Mouse (Mus musculus) heart, embryonic 14.5 days (tissue): ENCODE data around the gene Cracr2b. TPM values are rescaled to one million over a fixed set of nuclear protein-coding genes. Genes with fewer than 3 reads are reported as not detected.

Experiments used
- ATAC-seq: fragments of 200-750 bp; cut with Nextera tagmentation; 2 replicates; pipeline ENCODE4 v1.8.0; 2017; ENCODE audit warnings: low read depth, moderate TSS enrichment; ENCODE audit not compliant: insufficient number of reproducible peaks, insufficient read depth, low FRiP score
- H3K27ac ChIP-seq, 2 experiments: fragments of 200-500 bp in 1 of 2; fragments of 300-500 bp in 1 of 2; sonication (generic) in 1 of 2; replicated peaks in 1 of 2; 2 replicates each; pipeline ENCODE4 v1.5.1; 2012 to 2014; ENCODE audit warnings: low read depth in 2 of 2, low read length in 2 of 2, control low read depth in 1 of 2, mild to moderate bottlenecking in 1 of 2, mixed read lengths in 1 of 2; ENCODE audit not compliant: control insufficient read depth in 1 of 2, insufficient read depth in 1 of 2
- H3K27me3 ChIP-seq: fragments of 300-500 bp; sonication (generic); 2 replicates; pipeline ENCODE4 v1.6.1; 2014; ENCODE audit warnings: mild to moderate bottlenecking, low read length, control low read depth; ENCODE audit not compliant: control insufficient read depth, insufficient read depth
- H3K36me3 ChIP-seq: fragments of 300-500 bp; sonication (generic); 2 replicates; pipeline ENCODE4 v1.6.1; 2014; ENCODE audit warnings: mild to moderate bottlenecking, control low read depth, low read length, mixed read lengths; ENCODE audit not compliant: control insufficient read depth, insufficient read depth
- H3K4me1 ChIP-seq, 2 experiments: fragments of 200-500 bp in 1 of 2; fragments of 300-500 bp in 1 of 2; sonication (generic) in 1 of 2; 2 replicates each; pipeline ENCODE4 v1.6.1; 2012 to 2014; ENCODE audit warnings: low read length in 2 of 2, control low read depth in 1 of 2, mixed read lengths in 1 of 2; ENCODE audit not compliant: control insufficient read depth in 2 of 2, insufficient read depth in 2 of 2
- H3K4me2 ChIP-seq: fragments of 300-500 bp; sonication (generic); 2 replicates; pipeline ENCODE4 v1.6.1; 2014; ENCODE audit warnings: mild to moderate bottlenecking, low read length
- H3K4me3 ChIP-seq, 2 experiments: fragments of 200-500 bp in 1 of 2; fragments of 300-500 bp in 1 of 2; sonication (generic) in 1 of 2; 2 replicates each; pipeline ENCODE4 v1.5.1; 2012 to 2014; ENCODE audit warnings: low read length in 2 of 2, mild to moderate bottlenecking in 2 of 2, control low read depth in 1 of 2, low read depth in 1 of 2, moderate library complexity in 1 of 2; ENCODE audit not compliant: control insufficient read depth in 1 of 2, insufficient read depth in 1 of 2
- H3K9ac ChIP-seq: fragments of 300-500 bp; sonication (generic); 2 replicates; pipeline ENCODE4 v1.6.1; 2014; ENCODE audit warnings: mild to moderate bottlenecking, low read length
- H3K9me3 ChIP-seq: fragments of 300-500 bp; sonication (generic); 2 replicates; pipeline ENCODE4 v1.6.1; 2016; ENCODE audit warnings: low read length, control low read depth; ENCODE audit not compliant: control insufficient read depth
- WGBS: fragments of 180-500 bp; shearing (Covaris S2); extraction: QIAGEN DNeasy Blood & Tissue Kit; methylation state at CpG from one replicate; pipeline ENCODE4 v1.1.7; 2014; 5-methylcytosine and 5-hydroxymethylcytosine counted together
- polyA plus RNA-seq: library from polyadenylated mRNA; unstranded; fragments of >200 nt; fragmentation: Nextera tagmentation; extraction: Ambion mirVana; gene quantifications from 2 replicates; pipeline ENCODE4 v1.2.1, GENCODE M21; 2014

The Cracr2b gene
- polyA plus RNA-seq, 1 experiment from 2014 or later: 25.6 TPM

- Histone ChIP-seq H3K27ac (peak overlapping the region; percentile 95 to 98), H3K9ac (peak overlapping the region; percentile 96), H3K4me1 (peaks cover 37 to 49% of the 10 kb centered on the region in 2 experiments), H3K4me3 (peak overlapping the region; percentile 77 to 85; a peak in 2 of 4 replicates), H3K4me2 (peak overlapping the region; percentile 91), H3K36me3 (peaks cover 38% of the 10 kb centered on the region), H3K9me3 (no peaks in the 10 kb centered on the region), H3K27me3 (peaks cover 3% of the 10 kb centered on the region; the same call in 1 of the 2 replicates)
- no peak for ATAC-seq
- 87% methylated on average over 6 of the region's 6 CpGs for WGBS
These were observed 8.5 kb downstream of the Cracr2b start for GRCm38 (mm10) chr7:141469352-141469751.

- no peak overlapping the region for H3K4me3 ChIP-seq
- WGBS: 84% methylated on average over 18 of the region's 18 CpGs
- peaks cover 32 to 43% of the 10 kb centered on the region in 2 experiments for H3K4me1 ChIP-seq
- peak overlapping the region; percentile 91 for H3K4me2 ChIP-seq
- no peak for ATAC-seq
- no peaks in the 10 kb centered on the region for H3K27me3 ChIP-seq
- H3K36me3 ChIP-seq: peaks cover 38% of the 10 kb centered on the region
- H3K9ac ChIP-seq: peak overlapping the region; percentile 96
- no peaks in the 10 kb centered on the region for H3K9me3 ChIP-seq
- H3K27ac ChIP-seq: peak overlapping the region in 1 of 2 experiments; percentile 98; a peak in 1 of 4 replicates
These were observed 9.2 kb downstream of the Cracr2b start for GRCm38 (mm10) chr7:141469901-141470636.

- Histone ChIP-seq H3K9ac (no peak overlapping the region), H3K4me3 (no peak overlapping the region), H3K36me3 (peaks cover 38% of the 10 kb centered on the region), H3K27ac (no peak overlapping the region), H3K4me1 (peaks cover 32 to 39% of the 10 kb centered on the region in 2 experiments), H3K27me3 (no peaks in the 10 kb centered on the region), H3K4me2 (no peak overlapping the region), H3K9me3 (no peaks in the 10 kb centered on the region)
- no peak for ATAC-seq
- 91% methylated on average over 10 of the region's 10 CpGs for WGBS
These were observed 9.7 kb downstream of the Cracr2b start for GRCm38 (mm10) chr7:141470637-141470944.

GRCm38 (mm10) chr7:141471236-141471635, 10.3 kb downstream of the Cracr2b start:
- H3K27ac ChIP-seq: no peak overlapping the region
- ATAC-seq: no peak
- H3K27me3 ChIP-seq: no peaks in the 10 kb centered on the region
- no peak overlapping the region for H3K9ac ChIP-seq
- no peaks in the 10 kb centered on the region for H3K9me3 ChIP-seq
- H3K4me3 ChIP-seq: no peak overlapping the region
- H3K4me2 ChIP-seq: no peak overlapping the region
- H3K36me3 ChIP-seq: peaks cover 38% of the 10 kb centered on the region
- WGBS: 93% methylated on average over 1 of the region's 1 CpGs
- peaks cover 38 to 45% of the 10 kb centered on the region in 2 experiments for H3K4me1 ChIP-seq

GRCm38 (mm10) chr7:141472226-141472625, 11.3 kb downstream of the Cracr2b start:
- no peaks in the 10 kb centered on the region for H3K9me3 ChIP-seq
- H3K27me3 ChIP-seq: no peaks in the 10 kb centered on the region
- no peak overlapping the region for H3K9ac ChIP-seq
- 78% methylated on average over 6 of the region's 6 CpGs for WGBS
- no peak overlapping the region for H3K27ac ChIP-seq
- no peak overlapping the region for H3K4me3 ChIP-seq
- peaks cover 38% of the 10 kb centered on the region for H3K36me3 ChIP-seq
- ATAC-seq: no peak
- no peak overlapping the region for H3K4me2 ChIP-seq
- H3K4me1 ChIP-seq: peaks cover 41 to 47% of the 10 kb centered on the region in 2 experiments

- Histone ChIP-seq H3K27ac (no peak overlapping the region), H3K4me3 (no peak overlapping the region), H3K27me3 (no peaks in the 10 kb centered on the region), H3K9me3 (no peaks in the 10 kb centered on the region), H3K9ac (no peak overlapping the region), H3K4me2 (no peak overlapping the region), H3K36me3 (peaks cover 38% of the 10 kb centered on the region), H3K4me1 (peaks cover 44 to 52% of the 10 kb centered on the region in 2 experiments)
- ATAC-seq: no peak
- 80% methylated on average over 6 of the region's 6 CpGs for WGBS
These were observed 11.9 kb downstream of the Cracr2b start for GRCm38 (mm10) chr7:141472763-141473162.

GRCm38 (mm10) chr7:141474160-141474559, 13.3 kb downstream of the Cracr2b start:
- Histone ChIP-seq H3K4me3 (peak overlapping the region; percentile 81 to 86), H3K4me2 (peak overlapping the region; percentile 97), H3K27ac (no peak overlapping the region; a peak in 1 of 4 replicates), H3K36me3 (peaks cover 38% of the 10 kb centered on the region), H3K9ac (peak overlapping the region; percentile 86), H3K9me3 (no peaks in the 10 kb centered on the region), H3K4me1 (peaks cover 40 to 51% of the 10 kb centered on the region in 2 experiments), H3K27me3 (no peaks in the 10 kb centered on the region)
- WGBS: 4% methylated on average over 5 of the region's 5 CpGs
- no peak for ATAC-seq
